Mouse (Mus musculus): ENCODE results near the gene Psen2. TPM values are rescaled to one million over a fixed set of nuclear protein-coding genes. Genes with fewer than 3 reads are reported as not detected.

The Psen2 gene
- polyA plus RNA-seq, 1 experiment from 2014 or later, result 7.9 TPM

DNA sequence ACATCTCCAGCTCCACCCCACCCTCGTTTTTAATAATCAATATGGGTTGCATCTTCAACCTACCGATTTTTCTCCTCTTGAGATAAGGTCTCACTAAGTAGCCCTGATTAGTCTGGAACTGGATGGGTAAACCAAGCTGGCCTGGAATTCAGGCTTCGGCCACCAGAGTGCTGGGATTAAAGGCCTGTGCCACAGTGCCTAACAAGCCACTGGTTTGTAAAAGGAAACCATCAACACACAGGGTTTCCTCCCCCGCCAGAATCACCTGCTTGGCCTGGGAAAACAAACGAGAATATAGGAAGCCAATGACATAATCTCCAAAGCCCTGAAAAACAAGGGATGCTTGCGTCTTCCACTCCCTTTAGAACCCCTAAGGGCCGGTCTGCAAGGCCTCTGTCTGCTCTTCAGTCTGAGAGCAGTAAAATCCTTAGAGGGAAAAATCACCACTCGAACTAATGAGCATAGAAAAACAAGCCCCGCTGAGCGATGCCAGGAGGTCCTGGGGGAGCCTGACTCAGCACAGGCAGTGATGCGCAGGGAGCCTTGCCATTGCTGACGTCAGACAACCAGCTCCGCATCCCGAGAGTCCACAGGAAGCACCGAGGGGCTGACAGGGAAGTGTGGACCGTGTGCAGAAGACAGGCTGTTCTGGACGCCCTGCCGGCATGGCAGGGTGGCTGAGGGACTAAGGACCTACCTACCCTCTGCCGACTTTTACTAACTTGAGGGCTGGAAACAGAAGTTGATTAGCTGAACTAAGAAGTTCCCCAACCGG lies 13.4 kb downstream of the Psen2 start:
- Histone ChIP-seq H3K4me1 (ENCODE audit: insufficient read depth) (peaks cover 4% of the 10 kb centered on the region), H3K4me3 (ENCODE audit: low read depth, low read length) (no peak overlapping the region), H3K9ac (0 out of 2 replicates have a peak overlapping the region, but pooled peaks have one; percentile 9), H3K27me3 (ENCODE audit: insufficient read depth, low read length) (peaks cover 3% of the 10 kb centered on the region; the same call in 1 of the 2 replicates), H3K9me3 (ENCODE audit: low read depth, low read length) (no peaks in the 10 kb centered on the region), H3K36me3 (ENCODE audit: insufficient read depth) (no peaks in the 10 kb centered on the region), H3K27ac (ENCODE audit: low read depth) (peak overlapping the region; percentile 24; the same call in 1 of the 2 replicates), H3K4me2 (peak overlapping the region; percentile 36)
- peak; percentile 60; the same call in 1 of the 2 replicates for ATAC-seq (ENCODE audit: insufficient read depth)
- 18% methylated on average over 20 of the region's 20 CpGs for WGBS
- TF ChIP-seq CTCF (IDR thresholded peaks at IDR 0.05; ENCODE audit: low read depth), result no peak
- DNase-seq, result peak; percentile 75

DNA sequence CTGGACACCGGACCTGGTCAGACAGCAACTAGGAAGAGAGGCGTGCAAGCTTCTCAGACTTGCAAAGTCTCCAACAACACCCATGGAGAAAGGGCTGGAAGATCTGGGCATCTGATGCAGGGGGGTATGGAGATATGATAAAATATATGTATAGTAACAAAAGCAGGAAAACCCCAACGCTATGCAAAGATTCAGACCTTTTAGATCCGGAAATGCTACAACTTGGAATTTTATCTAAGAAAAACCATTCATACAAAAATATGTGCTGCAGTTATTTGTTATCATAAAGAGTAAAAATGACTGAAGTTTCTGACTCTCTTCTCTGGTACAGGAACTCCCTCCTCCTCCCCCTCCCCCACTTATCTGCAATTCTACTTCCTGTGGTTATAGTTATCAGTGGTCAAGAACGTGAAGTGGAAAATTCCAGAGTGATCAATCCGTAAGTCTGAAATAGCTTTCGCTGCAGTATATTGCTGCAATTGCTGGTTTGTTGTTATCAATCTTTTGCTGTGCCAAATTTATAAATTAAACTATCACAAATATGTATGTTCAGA lies 14.6 kb downstream of the Psen2 start:
- Histone ChIP-seq H3K27me3 (ENCODE audit: insufficient read depth, low read length) (no peaks in the 10 kb centered on the region), H3K36me3 (ENCODE audit: insufficient read depth) (no peaks in the 10 kb centered on the region), H3K4me3 (ENCODE audit: low read depth, low read length) (no peak overlapping the region), H3K4me2 (no peak overlapping the region), H3K4me1 (ENCODE audit: insufficient read depth) (peaks cover 4% of the 10 kb centered on the region), H3K27ac (ENCODE audit: low read depth) (no peak overlapping the region), H3K9me3 (ENCODE audit: low read depth, low read length) (no peaks in the 10 kb centered on the region), H3K9ac (no peak overlapping the region)
- DNase-seq (no peak), ATAC-seq (ENCODE audit: insufficient read depth) (no peak)
- 56% methylated on average over 7 of the region's 7 CpGs for WGBS
- no peak for TF ChIP-seq CTCF (IDR thresholded peaks at IDR 0.05; ENCODE audit: low read depth)

DNA sequence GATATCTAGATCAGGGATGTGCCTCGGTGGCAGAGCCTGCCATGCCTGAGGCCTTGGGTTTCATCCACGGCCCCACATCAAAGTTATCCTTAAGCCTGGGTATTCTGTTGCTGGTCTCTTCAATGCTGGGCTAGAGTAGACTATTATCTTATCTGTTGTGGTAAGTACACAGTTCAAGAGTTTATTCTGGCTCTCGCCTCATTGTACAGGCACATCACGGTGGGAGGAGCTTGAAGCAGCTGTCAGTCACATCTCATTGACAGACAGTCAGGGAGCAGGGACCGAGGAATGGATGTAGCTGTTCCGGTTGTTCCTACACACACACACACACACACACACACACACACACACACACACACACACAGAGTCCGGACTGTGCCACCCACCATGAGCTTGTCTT lies 15.3 kb downstream of the Psen2 start:
- Histone ChIP-seq H3K4me2 (no peak overlapping the region), H3K27ac (ENCODE audit: low read depth) (no peak overlapping the region), H3K4me1 (ENCODE audit: insufficient read depth) (peaks cover 4% of the 10 kb centered on the region), H3K4me3 (ENCODE audit: low read depth, low read length) (no peak overlapping the region), H3K27me3 (ENCODE audit: insufficient read depth, low read length) (no peaks in the 10 kb centered on the region), H3K9ac (no peak overlapping the region), H3K36me3 (ENCODE audit: insufficient read depth) (no peaks in the 10 kb centered on the region), H3K9me3 (ENCODE audit: low read depth, low read length) (no peaks in the 10 kb centered on the region)
- DNase-seq (no peak), ATAC-seq (ENCODE audit: insufficient read depth) (no peak)
- TF ChIP-seq CTCF (IDR thresholded peaks at IDR 0.05; ENCODE audit: low read depth), result no peak
- 58% methylated on average over 7 of the region's 7 CpGs for WGBS

DNA sequence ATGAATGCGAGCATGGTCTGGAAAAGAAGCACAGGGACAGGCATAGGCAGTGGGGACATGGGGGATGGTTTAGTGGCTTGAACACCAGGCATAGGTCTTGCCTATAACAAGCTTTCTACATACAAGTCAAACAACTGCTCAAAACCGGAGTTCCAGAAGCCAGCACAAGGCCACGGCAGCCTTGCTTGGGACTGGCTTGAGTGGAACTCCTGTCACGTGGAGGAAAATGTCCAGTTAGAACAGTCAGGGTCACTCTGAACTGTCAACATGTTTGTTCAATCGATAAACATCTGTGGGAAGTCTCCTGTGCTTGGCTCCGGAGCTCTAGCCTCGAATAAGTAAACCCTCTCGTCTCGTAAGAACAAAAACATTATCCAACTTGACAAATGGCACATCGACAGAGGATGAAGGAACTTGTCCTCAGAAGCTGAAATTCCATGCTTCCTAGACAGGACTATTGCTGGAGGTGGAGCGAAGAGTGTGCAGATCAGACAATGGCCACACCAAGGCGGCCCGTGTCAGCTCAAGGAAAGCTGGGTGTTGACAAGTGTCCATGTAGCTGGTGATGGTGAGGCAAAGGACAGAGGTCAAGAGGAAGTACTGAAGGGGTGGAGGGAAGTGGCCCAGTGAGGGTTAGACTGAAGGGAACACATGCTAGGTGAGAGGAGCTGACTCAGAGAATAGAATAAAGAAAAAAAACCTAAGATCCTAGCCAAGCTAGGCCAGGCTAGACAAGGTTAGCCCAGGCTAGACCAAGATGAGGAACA lies 17.3 kb downstream of the Psen2 start:
- Histone ChIP-seq H3K9ac (no peak overlapping the region), H3K4me3 (ENCODE audit: low read depth, low read length) (no peak overlapping the region), H3K27me3 (ENCODE audit: insufficient read depth, low read length) (no peaks in the 10 kb centered on the region), H3K27ac (ENCODE audit: low read depth) (no peak overlapping the region), H3K4me1 (ENCODE audit: insufficient read depth) (peaks cover 4% of the 10 kb centered on the region), H3K36me3 (ENCODE audit: insufficient read depth) (no peaks in the 10 kb centered on the region), H3K9me3 (ENCODE audit: low read depth, low read length) (no peaks in the 10 kb centered on the region), H3K4me2 (no peak overlapping the region)
- no peak for TF ChIP-seq CTCF (IDR thresholded peaks at IDR 0.05; ENCODE audit: low read depth)
- peak; percentile 24 for DNase-seq
- no peak for ATAC-seq (ENCODE audit: insufficient read depth)
- 41% methylated on average over 13 of the region's 13 CpGs for WGBS

DNA sequence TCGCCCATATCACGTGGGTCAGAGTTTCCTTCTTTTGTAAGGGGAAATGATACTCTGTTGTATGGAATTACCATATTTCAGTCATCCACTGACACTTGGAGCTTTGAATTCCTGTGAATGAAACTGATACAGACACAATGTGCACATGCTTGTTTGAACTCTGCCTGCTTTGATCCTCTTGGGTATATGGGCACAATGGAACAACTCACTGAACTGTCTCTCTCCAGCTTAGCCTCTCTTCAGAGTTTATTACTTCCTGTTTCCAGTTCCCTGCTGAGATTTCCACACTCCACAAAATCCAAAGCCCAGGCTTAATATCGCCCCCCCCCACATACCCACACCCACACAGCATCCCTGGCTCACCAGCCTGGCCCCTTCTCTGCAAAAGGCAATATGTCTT lies 31.5 kb downstream of the Psen2 start:
- no peak overlapping the region for H3K4me2 ChIP-seq
- 0 out of 2 replicates have a peak, but pooled peaks cover under 1% of the 10 kb centered on the region for H3K4me1 ChIP-seq (ENCODE audit: insufficient read depth)
- DNase-seq, result no peak
- H3K27me3 ChIP-seq (ENCODE audit: insufficient read depth, low read length), result no peaks in the 10 kb centered on the region
- no peak for ATAC-seq (ENCODE audit: insufficient read depth)
- 69% methylated on average over 3 of the region's 3 CpGs for WGBS
- H3K9me3 ChIP-seq (ENCODE audit: low read depth, low read length), result no peaks in the 10 kb centered on the region
- H3K36me3 ChIP-seq (ENCODE audit: insufficient read depth), result no peaks in the 10 kb centered on the region
- H3K4me3 ChIP-seq (ENCODE audit: low read depth, low read length), result no peak overlapping the region
- no peak for TF ChIP-seq CTCF (IDR thresholded peaks at IDR 0.05; ENCODE audit: low read depth)
- no peak overlapping the region for H3K27ac ChIP-seq (ENCODE audit: low read depth)
- no peak overlapping the region for H3K9ac ChIP-seq

DNA sequence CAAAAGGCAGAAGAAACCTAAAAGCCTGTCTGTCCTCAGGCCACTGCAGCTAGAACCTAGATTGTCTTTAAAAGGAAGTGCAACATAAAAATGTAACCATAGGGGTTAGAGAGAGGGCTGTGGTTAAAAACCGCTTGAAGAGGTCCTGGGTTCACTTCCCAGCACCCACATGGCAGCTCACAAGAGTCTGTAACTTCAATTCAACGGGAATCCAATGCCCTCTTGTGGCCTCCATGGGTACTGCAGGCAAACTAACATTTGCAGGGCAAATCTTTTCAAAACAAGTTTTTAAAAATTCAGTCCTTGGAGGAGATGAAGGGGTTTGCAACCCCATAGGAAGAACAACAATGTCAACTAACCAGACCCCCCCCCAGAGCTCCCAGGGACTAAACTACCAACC lies 32.7 kb downstream of the Psen2 start:
- DNase-seq (peak; percentile 68), ATAC-seq (ENCODE audit: insufficient read depth) (no peak)
- Histone ChIP-seq H3K9ac (no peak overlapping the region), H3K36me3 (ENCODE audit: insufficient read depth) (no peaks in the 10 kb centered on the region), H3K9me3 (ENCODE audit: low read depth, low read length) (no peaks in the 10 kb centered on the region), H3K4me2 (no peak overlapping the region), H3K4me3 (ENCODE audit: low read depth, low read length) (no peak overlapping the region), H3K27ac (ENCODE audit: low read depth) (no peak overlapping the region), H3K4me1 (ENCODE audit: insufficient read depth) (0 out of 2 replicates have a peak, but pooled peaks cover 5% of the 10 kb centered on the region), H3K27me3 (ENCODE audit: insufficient read depth, low read length) (no peaks in the 10 kb centered on the region)
- WGBS, result 30% methylated on average over 2 of the region's 2 CpGs
- TF ChIP-seq CTCF (IDR thresholded peaks at IDR 0.05; ENCODE audit: low read depth), result peak; percentile 78

DNA sequence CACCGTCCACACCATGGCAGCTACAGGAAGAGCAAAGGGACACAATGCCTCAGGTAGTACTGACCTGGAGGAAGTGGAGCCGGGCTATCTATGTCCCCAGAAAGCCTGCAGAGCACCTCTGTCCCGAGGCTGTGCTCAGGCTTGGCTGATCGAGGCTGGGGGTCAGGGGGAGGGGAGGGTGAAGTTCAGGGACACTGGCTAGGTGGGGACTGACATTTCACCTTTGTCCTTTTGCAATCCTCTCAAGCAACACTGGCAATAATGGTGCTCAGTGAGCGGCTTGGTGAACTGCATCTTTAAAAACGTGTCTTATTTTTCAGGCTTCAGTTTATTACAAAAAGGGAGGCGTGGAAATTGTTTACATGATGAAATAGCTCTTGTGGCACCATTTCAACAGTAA lies 33.3 kb downstream of the Psen2 start:
- ATAC-seq (ENCODE audit: insufficient read depth) (no peak), DNase-seq (peak; percentile 14)
- no peak overlapping the region for H3K4me3 ChIP-seq (ENCODE audit: low read depth, low read length)
- H3K27ac ChIP-seq (ENCODE audit: low read depth), result no peak overlapping the region
- 0 out of 2 replicates have a peak, but pooled peaks cover 5% of the 10 kb centered on the region for H3K4me1 ChIP-seq (ENCODE audit: insufficient read depth)
- no peak overlapping the region for H3K4me2 ChIP-seq
- no peaks in the 10 kb centered on the region for H3K9me3 ChIP-seq (ENCODE audit: low read depth, low read length)
- WGBS, result 69% methylated on average over 7 of the region's 7 CpGs
- H3K27me3 ChIP-seq (ENCODE audit: insufficient read depth, low read length), result no peaks in the 10 kb centered on the region
- TF ChIP-seq CTCF (IDR thresholded peaks at IDR 0.05; ENCODE audit: low read depth), result no peak
- H3K36me3 ChIP-seq (ENCODE audit: insufficient read depth), result no peaks in the 10 kb centered on the region
- H3K9ac ChIP-seq, result no peak overlapping the region

Measured in lung, embryonic 14.5 days (tissue).